Mouse (Mus musculus) spleen, postnatal 0 days (tissue): Measurements from ENCODE around the gene Olfr32. TPM values are rescaled to one million over a fixed set of nuclear protein-coding genes. Genes with fewer than 3 reads are reported as not detected.

Experiments
- polyA plus RNA-seq: library from polyadenylated mRNA; unstranded; fragments of >200 nt; fragmentation: Nextera tagmentation; extraction: Ambion mirVana; gene quantifications from 2 replicates; pipeline ENCODE4 v1.2.1, GENCODE M21; 2015

The Olfr32 gene
- polyA plus RNA-seq = not detected in 2 replicates

GRCm38 (mm10) chr2:90142196-90142595 lies at the start of gene Olfr32:
Gene Olfr32 (minus strand): TSS chr2:90142296.

GRCm38 (mm10) chr2:90152991-90153390 lies 10.9 kb upstream of the Olfr32 start, which contains the start of gene Olfr1270:
Gene Olfr1270 (minus strand): TSS chr2:90153091.

GRCm38 (mm10) chr2:90121312-90121711 lies 20.8 kb downstream of the Olfr32 start, which contains the start of gene Olfr1269:
Gene Olfr1269 (minus strand): TSS chr2:90121412.

Other genes starting within 250 kb of the Olfr32 start
- not detected in 2 replicates for gene Olfr1258, start 215.0 kb downstream of the Olfr32 start, polyA plus RNA-seq
- gene Olfr1259, start 193.6 kb downstream of the Olfr32 start, polyA plus RNA-seq = not detected in 2 replicates
- gene Olfr1260, start 168.0 kb downstream of the Olfr32 start, polyA plus RNA-seq = not detected in 2 replicates
- not detected in 2 replicates for gene Olfr1261, start 151.1 kb downstream of the Olfr32 start, polyA plus RNA-seq
- gene Olfr1262, start 142.2 kb downstream of the Olfr32 start, polyA plus RNA-seq = not detected in 2 replicates
- gene Olfr1263, start 130.2 kb downstream of the Olfr32 start, polyA plus RNA-seq = not detected in 2 replicates
- gene Olfr1264, start 116.7 kb downstream of the Olfr32 start, polyA plus RNA-seq = not detected in 2 replicates
- gene Olfr1265, start 107.0 kb downstream of the Olfr32 start, polyA plus RNA-seq = not detected in 2 replicates
- not detected in 2 replicates for gene Olfr140, start 78.7 kb downstream of the Olfr32 start, polyA plus RNA-seq
- not detected in 2 replicates for gene Olfr1269, start 20.9 kb downstream of the Olfr32 start, polyA plus RNA-seq
- not detected in 2 replicates for gene Olfr1270, start 10.8 kb upstream of the Olfr32 start, polyA plus RNA-seq
- gene Olfr1506, start 82.2 kb upstream of the Olfr32 start, polyA plus RNA-seq = not detected in 2 replicates
- not detected in 2 replicates for gene Olfr142, start 115.3 kb upstream of the Olfr32 start, polyA plus RNA-seq
- not detected in 2 replicates for gene Olfr1271, start 128.7 kb upstream of the Olfr32 start, polyA plus RNA-seq
- not detected in 2 replicates for gene Olfr1272, start 150.5 kb upstream of the Olfr32 start, polyA plus RNA-seq
- gene Gm13769, start 179.9 kb upstream of the Olfr32 start, polyA plus RNA-seq = 0.05 TPM in 1 of 2 replicates, not detected in the other